Mouse (Mus musculus): ENCODE data around the gene Selenoo. TPM values are rescaled to one million over a fixed set of nuclear protein-coding genes. Genes with fewer than 3 reads are reported as not detected.

The Selenoo gene
- polyA plus RNA-seq, 1 experiment from 2014 or later: 7.1 TPM

Other genes with a start within 250 kb of the Selenoo start
- 13.8 and 15.1 TPM in 2 replicates for gene Pim3, start 226.9 kb upstream of the Selenoo start, polyA plus RNA-seq (2015; fragmentation: Nextera tagmentation; extraction: Ambion mirVana)
- gene Ttll8, start 134.7 kb upstream of the Selenoo start, polyA plus RNA-seq (2015; fragmentation: Nextera tagmentation; extraction: Ambion mirVana): not detected in 2 replicates
- gene Mlc1, start 110.1 kb upstream of the Selenoo start, polyA plus RNA-seq (2015; fragmentation: Nextera tagmentation; extraction: Ambion mirVana): 0.03 TPM in 1 of 2 replicates, not detected in the other
- not detected in 2 replicates for gene Mov10l1, start 106.2 kb upstream of the Selenoo start, polyA plus RNA-seq (2015; fragmentation: Nextera tagmentation; extraction: Ambion mirVana)
- not detected in 2 replicates for gene Panx2, start 29.4 kb upstream of the Selenoo start, polyA plus RNA-seq (2015; fragmentation: Nextera tagmentation; extraction: Ambion mirVana)
- gene Trabd, start 14.0 kb upstream of the Selenoo start, polyA plus RNA-seq (2015; fragmentation: Nextera tagmentation; extraction: Ambion mirVana): 16.4 and 16.6 TPM in 2 replicates
- gene Tubgcp6, start 34.0 kb downstream of the Selenoo start, polyA plus RNA-seq (2015; fragmentation: Nextera tagmentation; extraction: Ambion mirVana): 6.5 and 6.7 TPM in 2 replicates
- gene Hdac10, start 39.6 kb downstream of the Selenoo start, polyA plus RNA-seq (2015; fragmentation: Nextera tagmentation; extraction: Ambion mirVana): 10.2 TPM in 2 replicates
- 1.5 and 1.7 TPM in 2 replicates for gene Mapk12, start 51.6 kb downstream of the Selenoo start, polyA plus RNA-seq (2015; fragmentation: Nextera tagmentation; extraction: Ambion mirVana)
- 0.76 and 0.78 TPM in 2 replicates for gene Mapk11, start 60.5 kb downstream of the Selenoo start, polyA plus RNA-seq (2015; fragmentation: Nextera tagmentation; extraction: Ambion mirVana)
- gene Plxnb2, start 91.7 kb downstream of the Selenoo start, polyA plus RNA-seq (2015; fragmentation: Nextera tagmentation; extraction: Ambion mirVana): 20.2 and 21.2 TPM in 2 replicates
- gene Dennd6b, start 107.4 kb downstream of the Selenoo start, polyA plus RNA-seq (2015; fragmentation: Nextera tagmentation; extraction: Ambion mirVana): 3.0 and 3.2 TPM in 2 replicates
- 16.2 and 17.1 TPM in 2 replicates for gene Ppp6r2, start 122.5 kb downstream of the Selenoo start, polyA plus RNA-seq (2015; fragmentation: Nextera tagmentation; extraction: Ambion mirVana)
- gene Sbf1, start 226.2 kb downstream of the Selenoo start, polyA plus RNA-seq (2015; fragmentation: Nextera tagmentation; extraction: Ambion mirVana): 18.8 and 21.7 TPM in 2 replicates
- gene Adm2, start 233.6 kb downstream of the Selenoo start, polyA plus RNA-seq (2015; fragmentation: Nextera tagmentation; extraction: Ambion mirVana): 1.4 and 2.4 TPM in 2 replicates
- gene Miox, start 245.3 kb downstream of the Selenoo start, polyA plus RNA-seq (2015; fragmentation: Nextera tagmentation; extraction: Ambion mirVana): 5.6 and 6.8 TPM in 2 replicates

Measured in liver, embryonic 13.5 days (tissue).